Comparison of ENCODE assay signal across 8 mouse cellular contexts in the genomic region with DNA sequence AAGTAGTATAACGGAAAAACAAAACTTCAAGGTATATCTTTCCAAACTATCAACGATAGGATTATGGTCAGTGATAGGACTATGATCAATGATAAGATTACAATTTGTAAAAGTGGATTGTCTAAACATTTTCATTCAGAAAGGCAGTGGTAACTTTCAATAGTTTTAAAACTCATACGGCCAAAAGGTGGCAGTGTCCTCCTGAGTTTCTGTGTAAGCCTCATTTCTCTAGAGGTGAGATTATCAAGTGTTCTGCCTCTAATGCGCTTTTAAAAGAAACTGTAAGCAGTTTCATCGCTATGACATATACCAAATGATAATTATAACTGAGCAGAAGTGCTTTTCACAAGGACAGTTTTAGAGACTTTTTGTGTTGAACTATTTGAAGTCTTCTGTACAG. TPM values are rescaled to one million over a fixed set of nuclear protein-coding genes. Genes with fewer than 3 reads are reported as not detected.
DNase-seq lines count a peak whose midpoint lies in the region.

No protein-coding gene starts in this region.

- peak; percentile 41 for DNase-seq in heart, adult 8-10 months (ENCODE audit: low spot score)
- DNase-seq in heart, adult 11 months, result no peak
- peak; percentile 14 for DNase-seq in thymus, postnatal 0 days (ENCODE audit: low spot score)
- no peak for DNase-seq in thymus, postnatal 10 days (ENCODE audit: low spot score in 2 of 2)
- DNase-seq in embryo, embryonic 11 days, result peak; percentile 76
- peak; percentile 76 for DNase-seq in lung, postnatal 36 days
- no peak for DNase-seq in ovary, postnatal 10 days (ENCODE audit: low spot score)
- no peak for DNase-seq in gastrocnemius, postnatal 14 days

- intact Hi-C loops in gastrocnemius, postnatal 14 days (cut with DNase I; ENCODE audit: low total_unique reads), result loop anchor here (10.0 kb wide), 1 partner anchor 472 kb away; no protein-coding TSS in a partner anchor

RNA-seq across cellular contexts. Expression of a gene that starts 12.7 kb away (rescaled TPM):
- 1 to 10 TPM in 1 of 4 experiments, under 1 TPM in 3; 0.38 to 1.0 (median 0.75) TPM for total RNA-seq in heart, adult 8-10 months (2022)
- 0.39 and 0.43 TPM in 2 replicates for polyA plus RNA-seq in thymus, postnatal 0 days (2015; fragmentation: Nextera tagmentation; extraction: Ambion mirVana)
- total RNA-seq in gastrocnemius, postnatal 14 days (2021), result 1 to 10 TPM; 2.9 to 3.7 TPM

Comparison
In these comparisons a context has a peak if more than half of its experiments do, and no peak if none do; other contexts are left out.
1. DNase-seq: peak in heart, adult 8-10 months (single experiment), thymus, postnatal 0 days (single experiment), embryo, embryonic 11 days (single experiment) and lung, postnatal 36 days (single experiment); none in heart, adult 11 months (single experiment), thymus, postnatal 10 days (0 of 2), ovary, postnatal 10 days (single experiment) and gastrocnemius, postnatal 14 days (single experiment).